Mouse (Mus musculus): Measurements from ENCODE around the gene Gm49510. TPM values are rescaled to one million over a fixed set of nuclear protein-coding genes. Genes with fewer than 3 reads are reported as not detected.

Gene Gm49510
- polyA plus RNA-seq, 1 experiment from 2014 or later, result 0.14 TPM

DNA sequence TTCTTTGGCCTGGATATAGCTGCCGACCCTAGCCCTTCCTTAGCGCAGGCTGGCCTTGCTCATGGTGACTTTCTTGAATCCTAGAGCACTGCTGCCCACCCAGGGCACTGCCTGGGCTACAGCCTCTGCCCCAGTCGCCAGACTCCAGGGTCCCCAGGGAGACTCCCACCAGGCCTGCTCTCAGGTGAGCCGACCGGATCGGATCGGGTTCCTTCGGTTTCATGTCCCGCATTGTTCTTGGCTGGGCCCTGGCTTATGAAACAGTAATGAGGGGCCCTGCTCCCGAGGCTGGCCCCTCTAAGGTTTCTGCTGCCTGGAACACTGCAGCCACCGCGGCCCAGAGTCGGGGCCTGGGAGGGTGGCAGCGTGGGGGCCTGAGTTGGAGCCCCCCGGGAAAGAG lies 57.6 kb downstream of the Gm49510 start:
- CTCF ChIA-PET, result interaction anchor here (0.6 to 1.1 kb wide), 2 partner anchors 41 to 47 kb away, joined by 3 read pairs; no protein-coding TSS in a partner anchor
- ATAC-seq, result no peak
- H3K27me3 ChIP-seq, result no peaks in the 10 kb centered on the region
- no peak for TF ChIP-seq CTCF (IDR thresholded peaks at IDR 0.05)
- in situ Hi-C loops (cut with MboI; ENCODE audit: low pct_unique_long_range_greater_than_20kb), result no loop called here
- POLR2A ChIA-PET, result no interaction called here
- no peak for DNase-seq (ENCODE audit: low read depth, low spot score)

DNA sequence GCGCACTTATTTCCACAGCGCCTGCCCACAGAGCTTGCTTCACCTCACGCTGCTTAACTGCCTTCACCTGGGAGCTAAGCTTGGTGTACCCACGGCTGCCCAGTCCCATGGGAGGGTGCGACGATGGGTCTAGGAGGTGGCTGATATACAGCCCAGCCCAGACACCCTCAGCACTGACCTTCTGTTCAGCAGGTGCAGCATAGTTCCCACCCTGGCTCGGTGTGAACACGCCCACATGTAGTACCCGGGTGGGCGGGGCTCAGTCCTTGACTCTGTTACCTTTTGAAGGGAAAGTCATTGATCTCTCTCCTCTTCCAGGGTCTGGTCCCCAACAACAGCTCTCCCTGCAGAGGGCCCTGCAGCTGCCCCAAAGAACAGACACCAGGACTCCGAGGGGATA lies 60.1 kb downstream of the Gm49510 start:
- CTCF ChIA-PET, result interaction anchor here (0.9 to 1.3 kb wide), 5 partner anchors 10 to 28 kb away, joined by 3 to 5 read pairs (median 3); no protein-coding TSS in a partner anchor
- H3K27me3 ChIP-seq, result no peaks in the 10 kb centered on the region
- POLR2A ChIA-PET, result no interaction called here
- DNase-seq (ENCODE audit: low read depth, low spot score) (no peak), ATAC-seq (no peak)
- in situ Hi-C loops (cut with MboI; ENCODE audit: low pct_unique_long_range_greater_than_20kb), result no loop called here
- no peak for TF ChIP-seq CTCF (IDR thresholded peaks at IDR 0.05)

DNA sequence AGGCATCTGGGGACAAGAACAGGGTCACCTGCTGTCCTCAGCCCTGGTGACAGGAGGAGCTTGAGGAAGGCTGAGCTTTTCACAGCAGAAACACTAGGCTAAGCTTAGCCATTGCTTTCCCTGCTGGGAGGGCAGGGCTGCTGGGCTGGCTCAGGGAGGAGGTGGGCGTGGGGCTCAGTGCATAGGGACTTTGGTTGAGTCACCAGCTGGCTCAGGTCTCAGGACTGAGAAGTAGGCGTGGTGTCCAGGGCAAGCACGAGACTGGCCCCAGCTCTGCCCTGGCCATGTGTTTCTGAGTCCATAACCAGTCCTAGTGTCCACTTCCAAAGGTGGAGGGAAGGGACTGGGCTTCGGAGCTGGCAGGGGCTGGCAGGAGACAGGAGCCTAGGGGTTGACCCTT lies 60.6 kb downstream of the Gm49510 start:
- ATAC-seq (peak; percentile 46), DNase-seq (ENCODE audit: low read depth, low spot score) (no peak)
- CTCF ChIA-PET, result interaction anchor here (0.9 to 1.3 kb wide), 5 partner anchors 10 to 29 kb away, joined by 3 to 5 read pairs (median 3); no protein-coding TSS in a partner anchor
- POLR2A ChIA-PET, result no interaction called here
- H3K27me3 ChIP-seq, result no peaks in the 10 kb centered on the region
- no peak for TF ChIP-seq CTCF (IDR thresholded peaks at IDR 0.05)
- in situ Hi-C loops (cut with MboI; ENCODE audit: low pct_unique_long_range_greater_than_20kb), result no loop called here

DNA sequence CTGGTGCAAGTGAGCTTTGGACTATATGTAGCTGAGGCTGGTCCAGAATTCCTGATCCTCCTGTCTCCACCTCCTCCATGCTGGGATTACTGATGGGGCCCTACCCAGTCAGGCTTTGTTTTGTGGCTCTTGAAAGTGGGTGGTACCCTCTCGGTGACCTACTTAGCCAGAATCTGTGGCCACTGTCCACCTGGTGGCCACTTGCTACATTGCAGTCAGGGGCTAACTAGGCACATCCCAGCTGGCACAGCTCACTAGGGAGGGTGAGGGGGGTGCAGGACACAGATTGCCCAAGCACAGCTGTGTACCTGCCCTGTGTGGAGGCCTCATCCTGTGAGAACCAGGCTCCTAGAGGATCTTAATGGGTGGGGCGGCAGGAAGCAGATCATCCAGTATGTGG lies 63.4 kb downstream of the Gm49510 start:
- H3K27me3 ChIP-seq, result no peaks in the 10 kb centered on the region
- peak; percentile 51 for ATAC-seq
- TF ChIP-seq CTCF (IDR thresholded peaks at IDR 0.05), result no peak
- DNase-seq (ENCODE audit: low read depth, low spot score), result no peak
- in situ Hi-C loops (cut with MboI; ENCODE audit: low pct_unique_long_range_greater_than_20kb), result no loop called here
- CTCF ChIA-PET, result interaction anchor here (1.0 to 2.8 kb wide), 5 partner anchors 10 to 49 kb away, joined by 3 to 13 read pairs (median 3); partner anchors contain the start of gene Pdxp
- POLR2A ChIA-PET, result interaction anchor here (0.8 to 2.1 kb wide), 2 partner anchors 9 to 20 kb away, joined by 3 to 8 read pairs; no protein-coding TSS in a partner anchor

Other genes starting within 250 kb of the Gm49510 start
- gene Elfn2, start 180.9 kb upstream of the Gm49510 start, polyA plus RNA-seq (2021), result 0.45 TPM
- gene Mfng, start 126.2 kb upstream of the Gm49510 start, polyA plus RNA-seq (2021), result not detected
- gene Card10, start 96.6 kb upstream of the Gm49510 start, polyA plus RNA-seq (2021), result 22.6 TPM
- gene Cdc42ep1, start 57.0 kb upstream of the Gm49510 start, polyA plus RNA-seq (2021), result 111 TPM
- gene Lgals2, start 44.1 kb upstream of the Gm49510 start, polyA plus RNA-seq (2021), result 0.90 TPM
- gene Gga1, start 22.5 kb upstream of the Gm49510 start, polyA plus RNA-seq (2021), result 60.7 TPM
- gene Sh3bp1, start 101 bp downstream of the Gm49510 start, polyA plus RNA-seq (2021), result 13.6 TPM
- 10.6 TPM for gene Pdxp, start 14.3 kb downstream of the Gm49510 start, polyA plus RNA-seq (2021)
- 2,052 TPM for gene Lgals1, start 27.1 kb downstream of the Gm49510 start, polyA plus RNA-seq (2021)
- gene Nol12, start 35.3 kb downstream of the Gm49510 start, polyA plus RNA-seq (2021), result 46.7 TPM
- gene Triobp, start 48.1 kb downstream of the Gm49510 start, polyA plus RNA-seq (2021), result 135 TPM
- gene H1f0, start 128.8 kb downstream of the Gm49510 start, polyA plus RNA-seq (2021), result 95.5 TPM
- gene Galr3, start 142.2 kb downstream of the Gm49510 start, polyA plus RNA-seq (2021), result 0.12 TPM
- gene Ankrd54, start 163.2 kb downstream of the Gm49510 start, polyA plus RNA-seq (2021), result 40.0 TPM
- gene Eif3l, start 175.5 kb downstream of the Gm49510 start, polyA plus RNA-seq (2021), result 220 TPM
- 43.0 TPM for gene Micall1, start 209.2 kb downstream of the Gm49510 start, polyA plus RNA-seq (2021)
- gene Polr2f, start 241.3 kb downstream of the Gm49510 start, polyA plus RNA-seq (2021), result 178 TPM
- gene 1700088E04Rik, start 241.6 kb downstream of the Gm49510 start, polyA plus RNA-seq (2021), result 34.2 TPM